Mouse (Mus musculus): ENCODE measurements around the gene Uspl1. TPM values are rescaled to one million over a fixed set of nuclear protein-coding genes. Genes with fewer than 3 reads are reported as not detected.

The Uspl1 gene
- polyA plus RNA-seq, 1 experiment = 6.8 TPM

DNA sequence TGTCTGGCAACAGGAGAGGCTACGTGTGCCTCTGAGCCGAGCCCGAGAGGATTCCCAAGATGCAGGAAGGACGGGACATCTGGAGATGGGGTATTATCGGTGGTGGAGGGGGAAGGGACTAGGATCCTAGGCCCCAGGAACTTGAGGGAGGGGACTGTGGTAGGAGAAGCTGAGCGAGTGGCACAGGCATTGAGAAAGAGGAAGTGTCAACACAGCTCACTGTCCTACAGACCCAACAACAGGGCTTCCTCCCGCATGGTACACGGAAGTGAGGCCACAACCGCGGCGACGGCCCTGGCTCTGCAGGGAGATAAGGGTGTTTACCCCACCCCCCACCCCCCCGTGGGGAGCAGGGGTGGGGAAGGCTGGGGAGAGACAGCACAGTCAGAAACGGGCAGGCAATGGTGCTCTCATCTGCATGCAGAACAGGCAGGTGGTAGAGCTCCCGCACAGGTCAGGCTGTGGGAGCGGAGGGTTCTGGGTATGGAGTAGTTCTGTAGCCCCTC is 61.9 kb downstream of the Uspl1 start:
- DNase-seq (ENCODE audit: low read depth, low spot score) = peak; percentile 16
- WGBS = 6% methylated on average over 16 of the region's 16 CpGs

DNA sequence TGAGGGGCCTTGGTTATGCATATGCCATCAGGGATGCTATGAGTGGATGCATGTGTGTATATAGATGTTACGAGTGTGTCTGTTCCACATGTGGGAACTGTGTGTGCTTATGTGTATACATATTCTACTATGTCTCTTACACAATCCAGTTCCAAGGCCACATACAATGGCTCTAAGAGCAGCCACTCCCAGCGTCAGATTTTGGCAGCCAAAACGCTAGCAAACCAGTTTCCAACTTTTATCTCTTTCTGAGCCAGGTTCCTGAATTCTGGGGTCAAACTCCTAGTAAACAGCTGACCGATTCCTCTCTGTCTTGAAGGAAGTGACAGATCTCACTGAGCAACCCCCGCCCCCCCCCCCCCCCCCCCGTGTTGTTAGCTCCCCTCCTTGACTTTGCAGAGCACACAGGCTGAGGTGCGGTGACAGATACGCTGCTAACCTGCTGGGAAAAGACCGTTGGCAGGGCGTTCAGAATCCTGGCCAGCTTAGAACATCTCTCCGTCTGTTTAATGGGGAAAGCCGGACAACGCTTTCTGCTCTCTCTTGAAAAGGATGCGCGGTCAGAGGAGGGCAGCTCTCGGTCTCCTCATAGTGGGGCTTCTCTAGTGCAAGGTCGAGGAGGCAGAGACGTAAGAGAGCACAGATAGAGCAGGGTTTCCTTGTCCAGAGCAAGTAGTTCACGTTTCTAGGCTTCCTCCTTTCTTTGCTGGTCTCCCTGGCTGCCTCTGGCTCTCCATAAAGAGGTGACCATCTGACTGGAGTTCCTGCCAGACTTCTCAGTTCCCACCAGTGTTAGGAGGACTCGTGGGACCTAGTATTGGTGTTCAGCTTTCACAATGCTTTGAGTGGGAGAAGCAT is 63.1 kb downstream of the Uspl1 start:
- WGBS = 14% methylated on average over 20 of the region's 20 CpGs

DNA sequence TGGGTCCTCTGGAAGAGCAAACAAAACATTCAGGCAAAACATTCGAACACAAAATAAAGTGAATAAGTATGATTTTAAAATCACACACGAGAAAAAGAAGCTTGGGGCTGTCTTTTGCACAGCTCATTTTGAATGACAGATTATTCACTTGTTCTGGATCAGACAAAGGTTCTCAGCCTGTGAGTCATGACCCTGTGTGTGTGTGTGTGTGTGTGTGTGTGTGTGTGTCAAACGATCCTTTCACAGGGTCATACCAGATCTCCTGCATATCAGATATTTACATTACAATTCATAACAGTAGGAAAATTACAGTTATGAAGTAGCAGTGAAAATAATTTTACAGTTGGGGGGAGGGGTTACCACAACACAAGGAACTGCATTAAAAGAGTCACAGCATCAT is 68.2 kb downstream of the Uspl1 start:
- 55% methylated on average over 3 of the region's 3 CpGs for WGBS
- DNase-seq (ENCODE audit: low read depth, low spot score) = no peak

More for the DNA sequence above, 63.1 kb downstream of the Uspl1 start:
- DNase-seq (ENCODE audit: low read depth, low spot score) = peak; percentile 11

DNA sequence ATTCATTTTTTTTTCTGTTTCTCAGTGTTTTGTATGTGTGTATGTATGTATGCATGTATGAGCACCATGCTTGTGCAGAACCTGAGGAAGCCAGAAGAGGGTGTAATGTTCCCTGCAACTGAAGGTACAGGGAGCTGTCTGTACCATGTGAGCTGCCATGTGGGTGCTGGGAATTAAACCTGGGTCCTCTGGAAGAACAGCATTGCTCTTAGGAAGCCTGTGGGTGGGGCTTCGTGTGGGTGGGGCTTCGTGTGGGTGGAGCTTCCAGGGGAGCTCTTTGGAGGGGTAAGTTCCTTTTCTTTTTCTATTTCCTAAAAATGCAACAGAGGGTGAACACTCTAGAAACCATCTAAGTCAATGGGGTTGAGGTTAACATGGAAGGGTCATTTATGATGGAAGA is 69.3 kb downstream of the Uspl1 start:
- DNase-seq (ENCODE audit: low read depth, low spot score) = no peak
- 75% methylated on average over 2 of the region's 2 CpGs for WGBS

DNA sequence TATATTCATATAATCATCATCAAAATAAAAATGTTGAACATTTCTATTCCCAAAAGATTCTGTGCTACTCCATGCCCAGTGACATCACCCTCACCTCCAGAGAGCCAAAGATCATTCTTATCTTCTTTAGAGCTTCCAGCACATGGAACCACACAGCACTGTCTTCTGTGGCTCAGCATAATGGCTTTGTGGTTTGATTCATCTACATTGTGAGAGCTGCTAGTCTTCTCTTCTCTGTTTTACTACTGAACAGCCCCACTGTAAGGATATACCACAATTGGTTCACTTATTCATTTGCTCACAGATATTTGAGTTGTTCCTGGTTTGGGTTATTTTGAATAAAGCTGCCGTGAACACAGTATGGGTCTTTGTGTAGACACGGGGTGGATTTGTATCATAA is 71.4 kb downstream of the Uspl1 start:
- 39% methylated on average over 2 of the region's 2 CpGs for WGBS
- DNase-seq (ENCODE audit: low read depth, low spot score) = no peak

DNA sequence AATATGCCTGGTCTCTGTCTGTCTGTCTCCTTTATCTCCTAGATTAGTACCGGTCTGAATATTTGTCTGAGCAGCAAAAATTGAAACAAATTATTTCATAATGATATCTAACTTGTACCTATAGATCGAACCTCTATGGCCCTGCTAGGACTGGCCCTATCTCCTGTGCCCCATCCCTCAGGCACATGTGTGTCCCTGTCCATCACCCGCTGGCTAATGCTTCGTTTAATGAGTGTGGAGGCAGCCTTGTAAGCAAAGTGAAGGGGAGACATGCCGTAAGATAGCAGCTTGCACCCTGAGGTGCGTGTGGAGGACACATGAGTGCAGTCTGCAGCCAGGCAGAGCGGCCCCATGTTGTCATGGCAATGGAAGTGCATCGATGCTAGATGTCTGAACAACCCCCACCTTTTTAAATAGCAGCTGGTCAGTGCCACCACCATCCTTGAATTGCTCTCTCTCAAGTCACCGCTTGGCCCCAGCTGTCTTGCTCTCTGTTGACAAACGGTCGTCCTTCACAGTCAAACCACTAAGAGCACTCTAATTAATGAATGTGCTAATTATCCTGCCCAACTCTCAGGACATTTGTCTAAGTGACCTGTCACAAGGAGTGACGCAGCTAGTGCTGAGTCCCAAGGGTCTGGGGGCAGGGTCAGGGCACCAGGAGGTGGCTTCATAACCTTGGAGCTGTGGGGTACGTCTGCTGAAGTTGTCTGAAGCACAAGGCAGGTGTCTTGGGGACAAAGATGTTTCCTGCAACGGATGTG is 73.5 kb downstream of the Uspl1 start:
- WGBS = 70% methylated on average over 14 of the region's 14 CpGs
- no peak for DNase-seq (ENCODE audit: low read depth, low spot score)

DNA sequence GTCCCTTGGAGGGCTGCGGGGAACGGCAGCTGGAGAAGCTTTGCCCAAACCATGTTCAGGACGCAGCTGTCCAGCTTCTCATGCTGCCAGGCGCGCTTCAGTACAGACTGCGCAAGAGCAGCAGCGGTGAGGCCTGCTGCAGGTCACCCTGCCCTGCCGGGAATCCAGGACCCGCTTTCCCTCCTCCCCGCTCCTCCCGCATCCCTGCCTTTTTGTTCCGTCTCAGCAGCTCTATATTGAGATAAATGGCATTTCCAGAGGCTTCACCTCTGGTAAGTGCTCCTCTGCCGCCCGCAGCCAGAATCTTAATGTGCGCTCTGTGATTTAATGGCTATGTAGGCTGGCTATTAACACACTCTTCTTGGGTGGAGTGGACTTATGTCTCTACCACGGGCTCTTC is 74.9 kb downstream of the Uspl1 start:
- DNase-seq (ENCODE audit: low read depth, low spot score) = no peak
- 55% methylated on average over 16 of the region's 16 CpGs for whole genome bisulfite sequencing

DNA sequence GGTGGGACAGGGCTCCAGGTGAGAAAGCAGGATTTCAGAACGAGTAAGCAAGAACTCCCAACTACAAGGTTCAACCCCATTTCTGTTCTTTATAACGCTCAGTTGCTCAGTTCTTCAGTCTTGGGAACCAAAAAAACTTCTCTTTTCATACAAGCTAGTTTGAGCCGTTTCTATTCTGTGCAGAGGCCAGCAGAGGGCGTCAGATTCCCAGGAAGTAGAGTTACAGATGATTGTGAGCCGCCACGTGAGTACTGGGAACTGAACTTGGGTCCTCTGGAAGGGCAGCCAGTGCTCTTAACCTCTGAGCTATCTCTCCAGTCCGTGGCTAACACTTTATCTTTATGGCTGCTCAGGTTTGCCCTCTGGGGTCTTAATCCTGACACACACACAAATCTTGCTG is 77.3 kb downstream of the Uspl1 start:
- WGBS = 75% methylated on average over 7 of the region's 7 CpGs
- DNase-seq (ENCODE audit: low read depth, low spot score) = no peak

DNA sequence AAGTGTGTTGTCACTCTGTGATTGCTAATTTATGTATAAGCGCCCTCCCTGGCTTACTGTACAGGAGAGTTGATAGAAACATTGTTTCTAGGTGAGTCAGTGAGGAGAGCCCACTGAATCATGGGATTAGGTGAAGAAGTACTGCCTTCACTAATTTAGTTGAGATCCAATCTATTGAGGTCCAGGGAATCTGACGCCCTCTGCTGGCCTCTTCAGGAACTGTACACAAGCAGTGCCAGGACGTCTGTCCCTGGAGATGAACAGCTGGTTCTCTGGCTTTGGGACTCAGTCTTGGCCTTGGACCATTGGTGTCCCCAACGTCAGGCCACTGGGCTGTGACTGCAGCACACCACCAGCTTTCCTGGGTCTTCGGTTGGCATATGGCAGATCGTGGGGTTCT is 77.7 kb downstream of the Uspl1 start:
- DNase-seq (ENCODE audit: low read depth, low spot score) = no peak
- WGBS = 63% methylated on average over 6 of the region's 6 CpGs

DNA sequence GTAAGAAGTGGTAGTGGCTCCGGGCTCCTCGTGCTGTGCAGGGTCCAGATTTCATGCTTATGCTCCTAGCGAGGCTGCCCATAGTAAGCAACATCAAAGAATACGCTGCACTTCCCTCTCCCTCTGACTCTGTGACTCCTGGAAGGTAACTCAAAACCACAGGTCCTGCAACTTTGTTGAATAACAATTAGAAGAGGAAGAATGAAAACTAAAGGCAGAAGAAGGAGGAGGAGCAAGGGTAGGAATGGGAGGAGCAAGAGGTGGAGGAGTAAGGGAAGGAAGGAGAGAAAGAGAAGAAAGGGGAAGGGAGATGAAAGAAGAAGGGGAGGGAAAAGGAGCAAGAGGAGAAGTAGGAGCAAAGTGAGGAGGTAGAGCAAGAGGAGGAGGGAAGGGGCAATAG is 80.3 kb downstream of the Uspl1 start, which contains the start of gene Alox5ap:
Gene Alox5ap (plus strand): TSS at position 363 of the 400 bp plus-strand sequence.
- WGBS = 48% methylated on average over 4 of the region's 4 CpGs
- DNase-seq (ENCODE audit: low read depth, low spot score) = no peak

DNA sequence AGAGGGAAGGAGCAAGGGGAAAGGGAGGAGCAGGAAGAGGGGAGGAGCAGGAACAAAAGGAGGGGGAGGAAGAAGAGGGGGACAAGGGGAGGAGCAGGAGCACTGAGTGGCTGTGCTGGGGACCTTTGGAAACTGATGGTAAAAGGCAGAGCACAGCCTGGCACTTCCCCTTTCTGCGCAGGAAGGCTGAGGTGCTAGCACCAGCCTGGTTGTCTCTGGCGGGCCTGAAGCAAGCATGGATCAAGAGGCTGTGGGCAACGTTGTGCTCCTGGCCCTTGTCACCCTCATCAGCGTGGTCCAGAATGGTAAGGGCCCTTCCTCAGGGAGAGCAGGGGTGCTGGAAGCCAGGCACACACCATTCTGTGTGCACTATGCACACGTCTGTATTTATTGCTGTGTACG is 80.7 kb downstream of the Uspl1 start:
- no peak for DNase-seq (ENCODE audit: low read depth, low spot score)
- 33% methylated on average over 6 of the region's 6 CpGs for WGBS

Other genes with a start within 250 kb of the Uspl1 start
- gene Gm42791, start 189.2 kb upstream of the Uspl1 start, polyA plus RNA-seq (2012; rRNA removed) = not detected in 2 replicates
- 30.2 and 35.8 TPM in 2 replicates for gene Hmgb1, start 139 bp downstream of the Uspl1 start, polyA plus RNA-seq (2012; rRNA removed)
- 15.7 and 15.9 TPM in 2 replicates for gene Alox5ap, start 80.4 kb downstream of the Uspl1 start, polyA plus RNA-seq (2012; rRNA removed)
- 1.8 and 2.0 TPM in 2 replicates for gene Medag, start 227.4 kb downstream of the Uspl1 start, polyA plus RNA-seq (2012; rRNA removed)